Mouse (Mus musculus) liver, postnatal 0 days (tissue): Measurements from ENCODE around the gene Slit3. TPM values are rescaled to one million over a fixed set of nuclear protein-coding genes. Genes with fewer than 3 reads are reported as not detected.

Source experiments
- ATAC-seq: fragments of 200-750 bp; cut with Nextera tagmentation; 2 replicates; pipeline ENCODE4 v1.8.0; 2017; ENCODE audit warnings: mild to moderate bottlenecking, moderate library complexity
- DNase-seq: peaks from one replicate; pipeline ENCODE4 v3.0.0-alpha.2; 2016
- H3K27ac ChIP-seq: fragments of 300-500 bp; sonication (generic); 2 replicates; pipeline ENCODE4 v1.5.1; 2014; ENCODE audit warnings: antibody characterized with exemption, moderate library complexity, mild to moderate bottlenecking, low read depth
- H3K27me3 ChIP-seq: fragments of 300-500 bp; sonication (generic); 2 replicates; pipeline ENCODE4 v1.6.1; 2014; ENCODE audit warnings: low read length, control low read depth, mixed read lengths; ENCODE audit not compliant: insufficient read depth
- H3K36me3 ChIP-seq: fragments of 300-500 bp; sonication (generic); replicated peaks from 2 replicates; pipeline ENCODE4 v1.6.1; 2014; ENCODE audit warnings: mild to moderate bottlenecking, control low read depth, low read length, moderate library complexity, mixed read lengths; ENCODE audit not compliant: insufficient read depth
- H3K4me1 ChIP-seq: fragments of 300-500 bp; sonication (generic); 2 replicates; pipeline ENCODE4 v1.6.1; 2014; ENCODE audit warnings: antibody characterized with exemption, mild to moderate bottlenecking, control low read depth; ENCODE audit not compliant: insufficient read depth
- H3K4me2 ChIP-seq: fragments of 300-500 bp; sonication (generic); 2 replicates; pipeline ENCODE4 v1.6.1; 2014; ENCODE audit warnings: low read depth, mild to moderate bottlenecking, low read length, moderate library complexity, mixed read lengths
- H3K4me3 ChIP-seq: fragments of 300-500 bp; sonication (generic); 2 replicates; pipeline ENCODE4 v1.5.1; 2014; ENCODE audit warnings: low read depth, low read length
- H3K9ac ChIP-seq: fragments of 300-500 bp; sonication (generic); replicated peaks from 2 replicates; pipeline ENCODE4 v1.6.1; 2014; ENCODE audit warnings: mild to moderate bottlenecking, moderate library complexity
- H3K9me3 ChIP-seq: fragments of 300-500 bp; sonication (generic); 2 replicates; pipeline ENCODE4 v1.6.1; 2016; ENCODE audit warnings: mild to moderate bottlenecking, control low read depth, low read length, mixed read lengths
- CTCF ChIP-seq: sonication (generic); IDR thresholded peaks from 2 replicates; pipeline ENCODE4 v1.5.1; 2016; ENCODE audit warnings: antibody characterized with exemption, low read depth
- EP300 ChIP-seq: IDR thresholded peaks from 2 replicates; pipeline ENCODE4 v1.6.1; 2016; ENCODE audit warnings: antibody characterized with exemption, low read depth, mild to moderate bottlenecking
- WGBS: fragments of 180-500 bp; shearing (Covaris S2); extraction: QIAGEN DNeasy Blood & Tissue Kit; methylation state at CpG from one replicate; pipeline ENCODE4 v1.1.7; 2014; ENCODE audit not compliant: insufficient replicate concordance; 5-methylcytosine and 5-hydroxymethylcytosine counted together
- polyA plus RNA-seq: library from polyadenylated mRNA; unstranded; fragments of >200 nt; fragmentation: Nextera tagmentation; extraction: Ambion mirVana; gene quantifications from 2 replicates; pipeline ENCODE4 v1.2.1, GENCODE M21; 2015

The Slit3 gene
- polyA plus RNA-seq, 1 experiment from 2014 or later, result 0.20 TPM

GRCm38 (mm10) chr11:35637102-35637501, 516.1 kb downstream of the Slit3 start:
- Histone ChIP-seq H3K27ac (no peak overlapping the region), H3K4me1 (no peaks in the 10 kb centered on the region), H3K9ac (no peak overlapping the region), H3K4me3 (no peak overlapping the region), H3K27me3 (no peaks in the 10 kb centered on the region), H3K36me3 (no peaks in the 10 kb centered on the region), H3K9me3 (no peaks in the 10 kb centered on the region), H3K4me2 (no peak overlapping the region)
- TF ChIP-seq EP300, result no peak
- TF ChIP-seq CTCF, result no peak
- no peak for ATAC-seq
- DNase-seq, result no peak
- WGBS, result 61% methylated on average over 7 of the region's 7 CpGs

- Histone ChIP-seq H3K9ac (no peak overlapping the region), H3K27ac (no peak overlapping the region), H3K27me3 (no peaks in the 10 kb centered on the region), H3K4me2 (no peak overlapping the region), H3K36me3 (no peaks in the 10 kb centered on the region), H3K9me3 (no peaks in the 10 kb centered on the region), H3K4me1 (no peaks in the 10 kb centered on the region), H3K4me3 (no peak overlapping the region)
- ATAC-seq, result no peak
- 51% methylated on average over 3 of the region's 3 CpGs for WGBS
- no peak for DNase-seq
- no peak for TF ChIP-seq EP300
Observed at GRCm38 (mm10) chr11:35638862-35639384, 517.9 kb downstream of the Slit3 start.

- TF ChIP-seq CTCF (no peak), EP300 (no peak)
- Histone ChIP-seq H3K27me3 (no peaks in the 10 kb centered on the region), H3K9me3 (no peaks in the 10 kb centered on the region), H3K4me2 (no peak overlapping the region), H3K4me3 (no peak overlapping the region), H3K4me1 (no peaks in the 10 kb centered on the region), H3K36me3 (no peaks in the 10 kb centered on the region), H3K27ac (no peak overlapping the region), H3K9ac (no peak overlapping the region)
- WGBS, result 63% methylated on average over 11 of the region's 11 CpGs
- no peak for ATAC-seq
- no peak for DNase-seq
Observed at GRCm38 (mm10) chr11:35639428-35639827, 518.4 kb downstream of the Slit3 start.

- ATAC-seq (no peak), DNase-seq (no peak)
- WGBS, result 77% methylated on average over 10 of the region's 10 CpGs
Observed at GRCm38 (mm10) chr11:35651286-35651685, 530.3 kb downstream of the Slit3 start.

GRCm38 (mm10) chr11:35655836-35656235, 534.8 kb downstream of the Slit3 start:
- no peaks in the 10 kb centered on the region for H3K27me3 ChIP-seq
- TF ChIP-seq EP300 (no peak), CTCF (no peak)
- H3K4me3 ChIP-seq, result no peak overlapping the region
- H3K9me3 ChIP-seq, result no peaks in the 10 kb centered on the region
- no peaks in the 10 kb centered on the region for H3K36me3 ChIP-seq
- no peak for DNase-seq
- no peaks in the 10 kb centered on the region for H3K4me1 ChIP-seq
- H3K27ac ChIP-seq, result no peak overlapping the region
- no peak overlapping the region for H3K9ac ChIP-seq
- H3K4me2 ChIP-seq, result no peak overlapping the region
- no peak for ATAC-seq

More at GRCm38 (mm10) chr11:35651286-35651685, 530.3 kb downstream of the Slit3 start:
- no peak overlapping the region for H3K27ac ChIP-seq
- H3K4me2 ChIP-seq, result no peak overlapping the region
- no peaks in the 10 kb centered on the region for H3K9me3 ChIP-seq
- H3K4me1 ChIP-seq, result no peaks in the 10 kb centered on the region
- H3K27me3 ChIP-seq, result no peaks in the 10 kb centered on the region
- TF ChIP-seq EP300 (no peak), CTCF (no peak)
- H3K9ac ChIP-seq, result no peak overlapping the region
- H3K4me3 ChIP-seq, result no peak overlapping the region
- H3K36me3 ChIP-seq, result no peaks in the 10 kb centered on the region

- no peaks in the 10 kb centered on the region for H3K9me3 ChIP-seq
- H3K36me3 ChIP-seq, result no peaks in the 10 kb centered on the region
- TF ChIP-seq EP300 (no peak), CTCF (no peak)
- no peaks in the 10 kb centered on the region for H3K27me3 ChIP-seq
- no peak for DNase-seq
- H3K4me1 ChIP-seq, result no peaks in the 10 kb centered on the region
- 57% methylated on average over 6 of the region's 6 CpGs for WGBS
- no peak overlapping the region for H3K27ac ChIP-seq
- H3K4me3 ChIP-seq, result no peak overlapping the region
- no peak for ATAC-seq
- no peak overlapping the region for H3K9ac ChIP-seq
- H3K4me2 ChIP-seq, result no peak overlapping the region
Observed at GRCm38 (mm10) chr11:35657582-35657981, 536.6 kb downstream of the Slit3 start.

GRCm38 (mm10) chr11:35660967-35661366, 539.9 kb downstream of the Slit3 start:
- no peak for DNase-seq
- 52% methylated on average over 4 of the region's 4 CpGs for WGBS
- TF ChIP-seq CTCF, result no peak
- no peak for TF ChIP-seq EP300
- Histone ChIP-seq H3K4me3 (no peak overlapping the region), H3K4me2 (no peak overlapping the region), H3K36me3 (no peaks in the 10 kb centered on the region), H3K9me3 (no peaks in the 10 kb centered on the region), H3K9ac (no peak overlapping the region), H3K4me1 (no peaks in the 10 kb centered on the region), H3K27me3 (no peaks in the 10 kb centered on the region), H3K27ac (no peak overlapping the region)
- no peak for ATAC-seq
